Mouse (Mus musculus): Measurements from ENCODE around the gene Slc44a5. TPM values are rescaled to one million over a fixed set of nuclear protein-coding genes. Genes with fewer than 3 reads are reported as not detected.

The Slc44a5 gene
- polyA plus RNA-seq, 1 experiment = 0.05 TPM

GRCm38 (mm10) chr3:154165882-154166281 is 192.6 kb downstream of the Slc44a5 start:
- TF ChIP-seq CTCF (IDR thresholded peaks at IDR 0.05; ENCODE audit: borderline replicate concordance, control insufficient read depth, extremely low read depth, insufficient read depth, low read length, poor library complexity) = no peak
- TF ChIP-seq POLR2A (IDR thresholded peaks at IDR 0.05; ENCODE audit: control insufficient read depth, extremely low read depth, insufficient read depth, low read length, poor library complexity) = no peak
- no peak overlapping the region for H3K4me3 ChIP-seq (ENCODE audit: control insufficient read depth, insufficient read depth, low read length)
- DNase-seq = no peak
- H3K36me3 ChIP-seq (ENCODE audit: control insufficient read depth, insufficient read depth, low read length) = no peaks in the 10 kb centered on the region
- WGBS = 93% methylated on average over 4 of the region's 4 CpGs
- no peak overlapping the region for H3K27ac ChIP-seq (ENCODE audit: control insufficient read depth, insufficient read depth, low read length)
- H3K4me1 ChIP-seq (replicated peaks; ENCODE audit: control insufficient read depth, insufficient read depth, low read length) = no peaks in the 10 kb centered on the region
- H3K27me3 ChIP-seq (ENCODE audit: control insufficient read depth, insufficient read depth, low read length) = no peaks in the 10 kb centered on the region

GRCm38 (mm10) chr3:154171881-154172592 is 198.8 kb downstream of the Slc44a5 start:
- Histone ChIP-seq H3K36me3 (ENCODE audit: control insufficient read depth, insufficient read depth, low read length) (no peaks in the 10 kb centered on the region), H3K27ac (ENCODE audit: control insufficient read depth, insufficient read depth, low read length) (no peak overlapping the region), H3K4me1 (replicated peaks; ENCODE audit: control insufficient read depth, insufficient read depth, low read length) (no peaks in the 10 kb centered on the region), H3K27me3 (ENCODE audit: control insufficient read depth, insufficient read depth, low read length) (no peaks in the 10 kb centered on the region), H3K4me3 (ENCODE audit: control insufficient read depth, insufficient read depth, low read length) (no peak overlapping the region)
- 91% methylated on average over 10 of the region's 10 CpGs for whole genome bisulfite sequencing
- no peak for DNase-seq
- no peak for TF ChIP-seq POLR2A (IDR thresholded peaks at IDR 0.05; ENCODE audit: control insufficient read depth, extremely low read depth, insufficient read depth, low read length, poor library complexity)
- TF ChIP-seq CTCF (IDR thresholded peaks at IDR 0.05; ENCODE audit: borderline replicate concordance, control insufficient read depth, extremely low read depth, insufficient read depth, low read length, poor library complexity) = no peak

DNA sequence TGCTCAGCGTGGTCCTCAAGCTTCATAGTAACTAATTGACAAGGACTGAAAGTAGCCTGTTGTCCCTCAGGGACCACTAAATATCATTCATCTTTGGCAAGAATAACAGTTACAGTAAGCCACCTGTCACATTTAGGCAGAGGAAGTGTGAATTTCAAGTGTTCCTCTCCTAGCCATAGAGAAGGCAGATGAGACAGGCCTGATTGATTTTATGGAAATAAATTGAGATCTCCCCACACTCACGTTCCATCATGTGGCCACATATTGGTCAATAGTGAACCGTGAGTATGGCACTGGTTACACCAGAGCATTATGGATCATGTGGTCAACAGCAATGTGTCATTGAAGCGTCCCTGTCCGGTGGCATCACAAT is 199.3 kb downstream of the Slc44a5 start:
- H3K27me3 ChIP-seq (ENCODE audit: control insufficient read depth, insufficient read depth, low read length) = no peaks in the 10 kb centered on the region
- peaks cover 3% of the 10 kb centered on the region; the same call in 1 of the 2 replicates for H3K4me1 ChIP-seq (replicated peaks; ENCODE audit: control insufficient read depth, insufficient read depth, low read length)
- H3K4me3 ChIP-seq (ENCODE audit: control insufficient read depth, insufficient read depth, low read length) = no peak overlapping the region
- DNase-seq = no peak
- no peak overlapping the region for H3K27ac ChIP-seq (ENCODE audit: control insufficient read depth, insufficient read depth, low read length)
- no peak for TF ChIP-seq CTCF (IDR thresholded peaks at IDR 0.05; ENCODE audit: borderline replicate concordance, control insufficient read depth, extremely low read depth, insufficient read depth, low read length, poor library complexity)
- no peak for TF ChIP-seq POLR2A (IDR thresholded peaks at IDR 0.05; ENCODE audit: control insufficient read depth, extremely low read depth, insufficient read depth, low read length, poor library complexity)
- no peaks in the 10 kb centered on the region for H3K36me3 ChIP-seq (ENCODE audit: control insufficient read depth, insufficient read depth, low read length)
- WGBS = 96% methylated on average over 5 of the region's 5 CpGs

DNA sequence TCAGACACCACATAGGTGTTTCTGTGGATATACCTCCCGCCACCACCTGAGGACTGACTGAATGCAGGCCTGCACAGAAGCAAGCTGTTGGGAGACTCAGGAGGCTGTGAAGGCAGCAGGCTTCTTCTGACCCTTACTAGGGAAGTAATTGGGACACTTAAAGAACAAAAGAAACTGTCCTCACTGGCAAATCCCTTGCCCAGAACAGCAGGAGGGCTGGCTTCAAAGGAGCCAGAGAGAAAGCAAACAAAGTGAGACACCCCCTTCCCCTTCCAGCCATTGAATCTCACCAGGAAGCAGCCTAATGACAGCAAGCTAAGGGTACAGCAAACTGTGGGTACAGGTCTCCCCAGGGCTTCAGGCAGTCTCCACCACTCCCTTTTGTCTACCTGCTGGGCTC is 200.3 kb downstream of the Slc44a5 start:
- H3K4me1 ChIP-seq (replicated peaks; ENCODE audit: control insufficient read depth, insufficient read depth, low read length) = peaks cover 8% of the 10 kb centered on the region
- 100% methylated on average over 1 of the region's 1 CpGs for WGBS

GRCm38 (mm10) chr3:154174031-154174430 is 200.8 kb downstream of the Slc44a5 start:
- WGBS = 87% methylated on average over 9 of the region's 9 CpGs
- Histone ChIP-seq H3K36me3 (ENCODE audit: control insufficient read depth, insufficient read depth, low read length) (no peaks in the 10 kb centered on the region), H3K27ac (ENCODE audit: control insufficient read depth, insufficient read depth, low read length) (no peak overlapping the region), H3K4me1 (replicated peaks; ENCODE audit: control insufficient read depth, insufficient read depth, low read length) (peaks cover 8% of the 10 kb centered on the region), H3K4me3 (ENCODE audit: control insufficient read depth, insufficient read depth, low read length) (no peak overlapping the region), H3K27me3 (ENCODE audit: control insufficient read depth, insufficient read depth, low read length) (no peaks in the 10 kb centered on the region)
- TF ChIP-seq POLR2A (IDR thresholded peaks at IDR 0.05; ENCODE audit: control insufficient read depth, extremely low read depth, insufficient read depth, low read length, poor library complexity) (no peak), CTCF (IDR thresholded peaks at IDR 0.05; ENCODE audit: borderline replicate concordance, control insufficient read depth, extremely low read depth, insufficient read depth, low read length, poor library complexity) (no peak)
- no peak for DNase-seq

More for the DNA sequence above, 200.3 kb downstream of the Slc44a5 start:
- Histone ChIP-seq H3K4me3 (ENCODE audit: control insufficient read depth, insufficient read depth, low read length) (no peak overlapping the region), H3K27me3 (ENCODE audit: control insufficient read depth, insufficient read depth, low read length) (no peaks in the 10 kb centered on the region), H3K27ac (ENCODE audit: control insufficient read depth, insufficient read depth, low read length) (no peak overlapping the region), H3K36me3 (ENCODE audit: control insufficient read depth, insufficient read depth, low read length) (no peaks in the 10 kb centered on the region)
- DNase-seq = no peak
- no peak for TF ChIP-seq POLR2A (IDR thresholded peaks at IDR 0.05; ENCODE audit: control insufficient read depth, extremely low read depth, insufficient read depth, low read length, poor library complexity)

GRCm38 (mm10) chr3:154174766-154175165 is 201.5 kb downstream of the Slc44a5 start:
- peaks cover 8% of the 10 kb centered on the region for H3K4me1 ChIP-seq (replicated peaks; ENCODE audit: control insufficient read depth, insufficient read depth, low read length)
- no peak for DNase-seq
- H3K27me3 ChIP-seq (ENCODE audit: control insufficient read depth, insufficient read depth, low read length) = no peaks in the 10 kb centered on the region
- H3K36me3 ChIP-seq (ENCODE audit: control insufficient read depth, insufficient read depth, low read length) = no peaks in the 10 kb centered on the region
- H3K4me3 ChIP-seq (ENCODE audit: control insufficient read depth, insufficient read depth, low read length) = no peak overlapping the region
- TF ChIP-seq POLR2A (IDR thresholded peaks at IDR 0.05; ENCODE audit: control insufficient read depth, extremely low read depth, insufficient read depth, low read length, poor library complexity) = no peak
- no peak for TF ChIP-seq CTCF (IDR thresholded peaks at IDR 0.05; ENCODE audit: borderline replicate concordance, control insufficient read depth, extremely low read depth, insufficient read depth, low read length, poor library complexity)
- WGBS = 94% methylated on average over 7 of the region's 7 CpGs
- H3K27ac ChIP-seq (ENCODE audit: control insufficient read depth, insufficient read depth, low read length) = no peak overlapping the region

Data from thymus, adult 2 months (tissue).